Mouse (Mus musculus): ENCODE results near the gene Hoxb9.

Hoxb9 gene

DNA sequence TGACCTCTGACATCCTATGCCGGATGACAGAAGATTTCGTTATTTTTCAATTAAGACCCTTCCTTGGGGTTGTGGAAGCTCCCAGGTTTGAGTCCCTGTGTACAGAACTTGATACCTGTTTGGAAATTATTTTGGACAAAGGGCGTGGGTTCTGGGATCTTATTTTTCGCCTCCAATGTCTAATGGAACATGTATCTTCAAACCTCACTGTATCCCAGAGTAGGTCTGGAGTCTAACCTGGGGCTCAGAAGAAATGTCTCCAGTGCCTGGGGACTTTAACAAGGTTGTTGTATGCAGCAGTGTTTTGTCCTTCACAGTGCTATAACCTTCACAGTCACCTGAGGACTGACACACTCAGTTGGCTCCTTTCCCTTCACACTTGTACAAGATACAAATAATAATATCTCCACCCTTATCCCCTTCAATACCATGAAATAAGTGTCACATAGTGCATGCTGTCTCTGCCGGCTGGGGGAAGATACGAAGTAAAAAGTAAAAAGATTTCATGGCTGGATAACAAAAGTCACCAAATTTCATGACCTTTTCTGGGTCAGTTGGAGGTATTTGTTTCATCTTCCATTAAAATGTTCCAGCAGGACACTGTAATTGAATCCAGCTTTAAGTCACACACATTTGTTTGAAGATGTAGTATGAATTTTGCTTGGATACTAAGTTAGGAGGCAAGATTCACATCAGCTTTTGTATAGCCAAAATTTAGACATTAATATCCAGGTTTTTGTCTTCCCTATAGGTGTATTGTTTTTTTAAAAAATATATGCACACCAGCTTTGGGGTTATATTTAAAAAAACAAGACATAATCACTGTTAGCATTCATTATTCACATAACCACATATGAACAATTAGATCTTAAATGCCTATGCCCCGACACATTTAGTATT lies 4.0 kb upstream of the Hoxb9 start:
- in situ Hi-C loops (cut with MseI, MboI) = no loop called here

DNA sequence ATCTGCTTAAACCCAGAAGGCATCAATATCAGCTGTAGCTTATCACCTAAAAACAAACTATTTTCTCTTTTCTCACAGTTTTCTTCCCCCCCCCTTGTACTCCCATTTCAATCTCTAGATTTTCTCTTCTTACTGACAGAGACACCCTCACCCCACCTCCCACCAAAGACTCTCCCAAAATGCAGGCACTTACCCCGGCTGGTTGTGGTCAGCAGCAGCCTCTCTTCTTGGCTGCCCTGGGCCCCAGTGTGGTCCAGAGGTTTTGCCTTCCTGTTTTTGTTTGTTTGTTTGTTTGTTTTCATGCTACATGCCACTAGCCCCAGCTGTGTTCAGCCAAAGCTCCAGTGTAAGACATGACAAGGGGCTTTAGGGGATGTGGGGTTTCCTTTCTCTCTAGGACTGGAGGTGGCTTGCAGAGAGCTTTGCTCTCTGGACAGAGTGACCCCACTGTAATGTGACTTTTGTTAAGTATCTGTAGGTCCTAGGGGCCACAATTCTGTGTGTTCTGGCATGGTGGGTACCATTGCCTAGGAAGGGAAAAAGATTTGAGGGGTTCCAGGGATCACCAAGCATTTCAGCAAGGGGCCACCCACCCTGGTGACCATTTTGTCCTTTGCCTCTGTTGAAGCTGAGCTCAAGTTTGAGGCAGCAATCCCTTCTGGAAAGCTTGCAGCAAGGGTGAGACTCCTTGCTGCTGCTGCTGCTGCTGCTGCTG lies 3.1 kb upstream of the Hoxb9 start:
- in situ Hi-C loops (cut with MseI, MboI) = no loop called here

DNA sequence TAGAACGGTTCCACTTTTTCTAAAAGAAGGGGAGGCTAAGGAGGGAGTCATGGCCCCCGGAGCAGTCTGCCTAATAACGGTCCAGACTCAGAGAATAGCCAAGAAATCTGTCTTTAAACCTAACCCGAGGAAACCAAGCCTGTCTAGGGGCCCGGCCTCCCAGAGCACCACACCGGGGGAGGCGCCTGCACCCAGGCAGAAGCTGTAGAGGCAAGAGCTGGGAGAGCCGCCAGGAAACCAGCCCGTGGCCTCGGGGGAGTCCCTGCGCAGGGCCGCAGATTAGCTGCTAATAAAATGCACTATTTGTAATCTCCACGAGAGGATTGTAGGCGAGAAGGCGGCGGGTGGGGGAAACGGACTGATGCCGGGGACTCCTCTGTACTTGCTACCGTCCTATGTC lies 1.4 kb upstream of the Hoxb9 start:
- in situ Hi-C loops (cut with MseI, MboI) = no loop called here

DNA sequence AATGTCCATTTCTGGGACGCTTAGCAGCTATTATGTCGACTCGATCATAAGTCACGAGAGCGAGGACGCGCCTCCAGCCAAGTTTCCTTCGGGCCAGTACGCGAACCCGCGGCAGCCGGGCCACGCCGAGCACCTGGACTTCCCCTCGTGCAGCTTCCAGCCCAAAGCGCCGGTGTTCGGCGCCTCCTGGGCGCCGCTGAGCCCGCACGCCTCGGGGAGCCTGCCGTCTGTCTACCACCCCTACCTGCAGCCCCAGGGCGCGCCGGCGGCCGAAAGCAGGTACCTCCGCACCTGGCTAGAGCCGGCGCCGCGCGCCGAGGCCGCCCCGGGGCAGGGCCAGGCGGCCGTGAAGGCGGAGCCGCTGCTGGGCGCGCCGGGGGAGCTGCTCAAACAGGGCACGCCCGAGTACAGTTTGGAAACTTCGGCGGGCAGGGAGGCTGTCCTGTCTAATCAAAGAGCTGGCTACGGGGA lies 319 bp downstream of the Hoxb9 start:
- in situ Hi-C loops (cut with MseI, MboI) = no loop called here

DNA sequence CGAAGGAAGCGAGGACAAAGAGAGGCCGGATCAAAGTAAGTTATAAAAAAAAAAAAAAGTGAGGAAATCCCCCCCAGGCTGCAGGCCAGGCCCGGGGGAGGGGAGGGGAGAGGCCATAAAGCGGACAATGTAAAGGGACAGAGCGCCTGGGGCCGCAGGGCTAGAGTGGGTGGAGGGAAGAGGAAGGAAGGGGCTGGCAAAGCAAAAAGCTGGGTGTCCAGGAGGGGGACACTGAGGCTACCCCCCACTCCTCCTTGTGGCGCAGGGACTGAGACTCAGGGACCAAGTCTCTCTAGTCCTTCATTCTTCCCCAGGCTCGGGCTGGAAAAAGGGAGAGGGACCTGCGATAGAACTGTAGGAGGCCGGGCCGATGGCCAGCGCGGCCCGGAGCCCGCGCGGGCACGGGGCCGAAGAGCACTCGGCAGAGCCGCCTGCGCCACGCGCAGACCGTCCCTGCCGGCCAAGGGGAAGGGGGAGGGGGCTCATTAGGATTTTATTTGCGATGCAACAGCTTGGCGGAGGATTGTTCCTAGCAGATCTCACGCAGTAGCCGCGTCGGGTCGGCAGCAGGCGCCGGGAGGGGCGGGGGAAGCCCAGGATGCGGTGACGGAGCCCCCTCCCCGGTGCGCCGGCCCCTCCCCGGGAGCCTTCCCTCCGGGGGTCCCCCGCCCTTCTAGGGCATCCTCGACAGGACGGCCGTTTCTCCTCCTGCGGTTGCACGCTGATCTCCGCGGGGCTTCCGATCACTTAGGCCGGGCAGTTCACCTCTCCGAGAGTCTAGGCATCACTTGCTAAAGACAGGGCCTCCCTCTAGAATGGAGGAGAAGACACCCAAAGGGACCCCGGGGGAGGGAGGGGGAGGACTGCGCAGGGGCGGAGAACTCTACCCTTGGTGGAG lies 1.0 kb downstream of the Hoxb9 start:
- in situ Hi-C loops (cut with MseI, MboI) = no loop called here

DNA sequence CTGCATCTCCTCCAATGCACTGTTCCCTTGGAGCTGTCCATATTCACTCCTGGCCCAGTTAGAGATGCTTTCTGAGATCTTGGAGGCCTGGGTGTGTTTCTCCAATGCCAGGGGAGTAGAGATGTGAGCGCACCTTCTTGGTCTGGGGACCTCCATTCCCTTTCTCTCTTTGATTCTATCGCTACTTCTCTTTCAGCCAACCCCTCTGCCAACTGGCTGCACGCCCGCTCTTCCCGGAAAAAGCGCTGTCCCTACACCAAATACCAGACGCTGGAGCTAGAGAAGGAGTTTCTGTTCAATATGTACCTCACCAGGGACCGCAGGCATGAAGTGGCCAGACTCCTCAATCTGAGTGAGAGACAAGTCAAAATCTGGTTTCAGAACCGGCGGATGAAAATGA lies 3.2 kb downstream of the Hoxb9 start:
- in situ Hi-C loops (cut with MseI, MboI) = no loop called here

DNA sequence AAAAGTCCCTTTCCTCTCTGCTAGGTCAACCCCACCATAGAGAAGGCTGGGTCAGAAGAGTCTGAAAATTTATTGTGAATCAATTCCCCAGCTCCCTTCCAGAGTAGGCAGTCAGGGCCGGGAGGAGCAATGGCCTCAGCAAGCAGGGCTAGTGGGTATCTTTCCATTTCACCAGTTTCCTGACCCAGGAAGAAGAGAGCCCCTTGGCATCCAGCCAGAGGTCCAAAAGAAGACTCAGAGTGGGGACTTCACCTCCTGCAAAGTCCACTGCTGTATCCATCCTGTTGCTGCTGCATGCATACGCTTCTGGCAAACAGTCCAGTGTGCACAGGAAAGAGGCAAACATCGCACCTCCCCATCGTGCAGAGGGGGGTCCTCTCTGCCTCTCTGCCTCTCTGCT lies 4.6 kb downstream of the Hoxb9 start:
- in situ Hi-C loops (cut with MseI, MboI) = no loop called here

DNA sequence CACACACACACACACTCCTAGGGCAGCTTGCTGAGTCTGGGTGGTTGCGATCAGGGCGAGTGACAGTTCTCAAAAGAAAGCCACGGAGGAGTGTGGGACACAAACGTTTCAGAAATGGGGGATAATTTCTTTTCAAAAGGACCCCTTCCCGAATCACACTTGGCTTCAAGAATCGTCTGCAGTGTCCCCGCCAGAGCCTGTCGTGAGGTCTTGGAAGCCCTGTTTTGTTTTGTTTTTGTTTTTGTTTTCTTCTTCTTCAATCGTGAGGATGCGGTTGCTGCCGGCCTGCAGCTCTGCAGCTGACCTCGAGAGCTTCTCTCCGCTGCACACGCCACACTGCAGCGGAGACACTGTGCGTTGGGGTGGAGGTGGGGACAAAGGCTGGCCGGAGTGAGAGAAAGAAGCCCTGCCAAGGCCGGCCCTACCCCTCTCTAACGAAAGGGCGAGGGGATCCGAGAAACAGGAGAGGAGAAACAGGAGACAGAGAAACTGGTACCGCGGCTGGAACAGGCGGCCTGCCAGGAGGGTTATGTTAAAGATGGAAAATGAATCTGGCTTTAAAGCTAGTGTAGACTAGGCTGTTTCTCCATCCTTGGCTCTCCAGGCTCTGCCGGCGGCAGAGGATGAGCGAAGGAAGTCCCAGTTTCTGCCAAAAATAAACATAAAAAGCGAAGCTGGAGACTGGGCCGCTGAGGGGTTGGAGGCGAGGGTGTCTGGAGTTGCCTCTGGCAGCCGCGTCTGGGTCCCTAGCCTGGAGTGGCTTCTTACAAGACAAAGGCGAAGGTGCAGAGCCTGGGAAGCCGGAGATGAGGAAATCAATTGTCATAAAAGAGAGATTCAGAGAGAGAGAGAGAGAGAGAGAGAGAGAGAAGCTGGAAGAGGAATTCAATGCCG lies 6.1 kb downstream of the Hoxb9 start:
- in situ Hi-C loops (cut with MseI, MboI) = no loop called here

DNA sequence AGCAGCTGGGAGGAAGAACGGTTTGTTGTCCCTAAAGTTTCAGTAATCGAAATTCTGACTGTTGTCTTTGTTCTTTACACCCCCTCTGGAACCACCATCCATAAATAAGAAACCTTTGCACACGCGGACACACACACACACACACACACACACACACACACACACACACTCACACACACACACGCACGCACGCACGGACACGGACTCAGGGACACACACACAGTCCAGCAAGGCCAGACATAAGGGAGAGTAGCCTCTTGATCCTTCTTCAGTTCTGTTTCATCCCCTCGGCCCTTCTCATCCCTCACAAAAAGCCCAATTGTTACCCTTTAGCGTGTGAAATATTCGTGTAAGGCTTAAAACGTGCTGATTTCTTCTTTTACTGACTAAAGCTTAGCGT lies 7.1 kb downstream of the Hoxb9 start:
- in situ Hi-C loops (cut with MseI, MboI) = no loop called here

DNA sequence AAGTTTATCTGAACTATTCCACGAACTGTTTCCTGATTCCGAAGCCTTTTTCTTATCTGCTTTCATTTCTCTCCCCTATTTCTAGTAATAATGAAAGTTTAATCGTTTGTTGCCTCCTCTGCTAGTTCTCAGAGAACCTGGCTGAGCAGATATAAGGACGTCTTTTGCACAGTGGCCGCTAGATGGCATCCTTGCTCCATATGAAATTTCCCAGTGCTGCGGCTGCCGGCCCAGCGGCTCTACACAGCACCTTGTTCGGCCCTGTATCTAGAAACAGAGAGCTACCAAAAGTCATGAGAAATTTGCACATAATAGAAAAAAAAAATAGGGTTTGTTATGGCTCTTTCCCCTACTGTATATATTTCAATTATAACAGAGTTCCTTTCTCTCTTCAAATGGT lies 7.5 kb downstream of the Hoxb9 start:
- in situ Hi-C loops (cut with MseI, MboI) = no loop called here

DNA sequence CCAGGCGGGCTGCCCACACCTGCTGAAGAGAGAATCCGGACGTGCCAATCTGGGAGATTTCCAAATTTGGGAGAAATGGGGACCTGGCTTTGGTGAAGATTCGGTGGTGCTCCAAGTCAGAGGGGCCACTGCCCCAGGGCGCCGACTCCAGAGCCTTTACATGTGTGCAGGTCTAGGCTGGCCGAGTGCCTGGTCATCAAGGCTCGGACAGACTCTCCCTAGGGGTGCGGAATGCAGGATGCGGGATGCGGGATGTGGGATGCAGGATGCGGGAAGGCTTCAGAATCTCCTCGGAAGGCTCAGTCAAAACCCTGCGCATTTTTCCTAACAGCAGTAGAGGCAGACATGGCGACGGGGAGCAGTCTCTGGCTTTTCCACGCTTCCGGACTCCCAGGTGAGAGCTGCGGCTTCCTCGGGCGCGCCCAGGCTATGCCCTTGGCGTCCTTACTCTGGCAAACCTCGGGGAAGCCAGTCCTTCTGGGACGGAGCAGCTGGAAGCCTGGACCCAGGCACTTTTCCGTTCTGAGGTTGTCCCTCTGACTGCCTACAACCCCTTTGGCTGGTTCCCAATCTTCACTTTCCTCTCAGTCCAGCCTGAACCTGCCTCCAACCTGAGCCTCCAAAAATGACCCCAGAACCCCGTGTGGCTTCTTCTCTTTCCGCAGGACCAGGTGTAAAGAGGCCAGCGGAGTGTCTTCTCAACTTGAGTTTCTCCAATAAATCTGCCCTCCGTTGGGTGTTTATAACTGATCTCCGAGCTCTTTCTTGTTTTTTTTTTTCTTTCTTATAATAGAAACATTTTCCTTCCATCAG lies 8.4 kb downstream of the Hoxb9 start:
- in situ Hi-C loops (cut with MseI, MboI) = no loop called here

DNA sequence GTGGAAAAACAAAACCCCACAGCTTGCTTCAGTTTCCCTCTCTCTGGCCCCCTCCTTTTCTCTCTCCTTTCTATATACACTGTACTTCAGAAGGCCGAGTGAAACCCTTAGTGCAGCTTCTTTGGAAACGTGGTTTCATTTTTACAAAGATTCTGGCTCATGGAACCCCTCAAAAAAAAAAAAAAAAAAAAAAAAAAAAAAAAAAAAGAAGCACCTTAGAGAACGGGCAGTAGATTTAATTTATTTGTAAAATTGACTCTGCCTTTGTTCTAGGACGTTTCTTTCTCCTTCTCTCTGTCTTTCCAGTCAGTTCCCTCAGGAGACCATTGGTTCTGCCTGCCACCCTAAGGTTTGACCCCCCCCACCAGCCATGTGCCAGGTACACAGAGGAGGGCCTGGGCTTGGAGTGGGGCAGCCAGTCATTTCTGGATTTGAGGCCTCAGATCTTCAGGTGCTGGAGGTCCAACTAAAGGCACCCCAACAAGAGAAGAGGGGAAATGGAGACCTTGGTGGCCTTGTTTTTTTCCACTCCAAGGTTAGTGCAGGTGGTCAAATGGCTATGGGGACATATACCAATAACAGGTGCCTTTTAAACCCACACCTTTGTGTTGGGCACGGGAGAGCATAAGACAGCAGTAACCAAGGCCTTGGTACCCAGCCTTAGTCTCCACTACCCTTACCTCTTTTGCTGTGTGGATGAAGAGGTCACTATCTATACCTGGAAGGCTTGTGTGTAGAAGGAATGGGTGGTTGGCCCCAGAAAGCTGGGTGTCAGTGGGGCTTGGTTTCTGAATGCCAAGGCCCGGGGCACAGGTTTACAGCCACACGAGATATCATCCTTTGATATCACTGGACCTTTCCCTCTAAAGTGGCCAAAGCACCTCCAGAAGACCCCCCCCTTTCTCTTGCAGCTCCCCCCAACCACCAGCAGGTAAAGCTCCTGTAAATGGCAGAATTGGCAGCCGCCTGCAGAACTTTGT lies 9.4 kb downstream of the Hoxb9 start:
- in situ Hi-C loops (cut with MseI, MboI) = no loop called here

DNA sequence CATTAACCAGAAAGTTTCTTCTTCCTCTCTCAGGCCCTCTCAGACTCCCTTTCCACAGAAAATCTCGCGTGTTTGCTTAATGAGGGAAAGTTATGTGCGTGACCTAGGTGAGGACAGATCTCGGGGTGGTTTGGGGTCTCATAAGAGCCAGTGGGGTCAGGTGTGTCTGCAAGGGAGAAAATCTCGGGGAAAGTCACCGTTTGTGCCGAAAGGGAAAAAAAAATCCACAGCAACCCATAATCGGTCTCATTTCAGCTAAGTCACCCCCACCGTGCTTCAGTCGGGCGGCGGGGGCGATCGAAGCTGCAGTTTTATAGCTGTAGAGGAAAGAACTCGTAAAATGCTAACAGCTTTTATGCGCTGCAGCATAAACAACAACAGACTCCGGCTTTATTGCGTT lies 10.1 kb downstream of the Hoxb9 start:
- in situ Hi-C loops (cut with MseI, MboI) = no loop called here

DNA sequence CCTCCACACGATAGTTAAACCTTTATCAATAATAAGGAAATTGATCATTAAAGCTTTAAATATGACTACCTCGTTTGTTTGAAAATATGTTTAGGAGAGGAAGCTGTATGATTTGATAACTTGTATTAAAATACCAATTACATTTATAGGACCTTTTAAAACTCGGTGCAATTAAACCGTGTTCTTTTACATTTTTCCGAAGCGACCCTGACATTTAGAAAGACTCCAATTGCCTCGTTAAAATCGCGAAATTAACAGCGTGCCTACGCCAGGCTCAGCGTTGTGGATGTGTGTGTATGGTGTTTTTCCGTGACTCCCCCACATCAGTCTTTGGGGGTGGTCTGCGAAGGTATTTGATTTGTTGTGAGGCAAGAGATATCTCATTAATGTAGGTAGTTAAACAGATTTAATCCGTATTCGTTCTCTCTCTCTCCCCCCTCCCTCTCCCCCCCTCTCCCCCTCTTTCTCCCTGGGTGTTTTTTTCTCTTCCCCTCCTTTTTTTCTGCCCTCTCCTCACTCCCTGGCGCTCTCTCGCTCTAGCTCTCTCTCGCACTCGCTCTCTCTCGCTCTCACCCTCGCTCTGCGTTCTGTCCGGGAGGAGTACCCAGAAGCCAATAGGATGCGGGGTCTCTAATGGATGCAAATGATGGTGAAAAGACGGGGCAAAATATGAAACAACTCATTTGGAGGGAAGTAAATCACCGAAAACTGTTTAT lies 10.8 kb downstream of the Hoxb9 start, which contains the start of gene Hoxb8:
Hoxb8 (plus strand) TSS at position 51 of the 716 bp plus-strand sequence.
- in situ Hi-C loops (cut with MseI, MboI) = no loop called here

DNA sequence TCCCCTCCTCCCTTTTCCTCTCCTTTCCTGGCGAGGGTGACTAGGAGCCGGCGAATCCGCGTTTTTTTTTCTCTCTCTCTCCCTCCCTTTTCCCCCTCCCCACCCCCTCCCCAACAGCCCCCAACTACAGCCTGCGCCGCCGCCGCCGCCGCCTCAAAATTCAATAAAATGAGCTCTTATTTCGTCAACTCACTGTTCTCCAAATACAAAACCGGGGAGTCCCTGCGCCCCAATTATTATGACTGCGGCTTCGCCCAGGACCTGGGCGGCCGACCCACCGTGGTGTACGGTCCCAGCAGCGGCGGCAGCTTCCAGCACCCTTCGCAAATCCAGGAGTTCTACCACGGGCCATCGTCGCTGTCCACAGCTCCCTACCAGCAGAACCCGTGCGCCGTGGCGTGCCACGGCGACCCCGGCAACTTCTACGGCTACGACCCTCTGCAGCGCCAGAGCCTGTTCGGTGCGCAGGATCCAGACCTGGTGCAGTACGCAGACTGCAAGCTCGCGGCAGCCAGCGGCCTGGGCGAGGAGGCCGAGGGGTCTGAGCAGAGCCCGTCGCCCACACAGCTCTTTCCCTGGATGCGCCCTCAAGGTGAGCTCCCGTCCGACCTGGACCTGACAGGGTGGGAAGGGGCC lies 11.7 kb downstream of the Hoxb9 start:
- in situ Hi-C loops (cut with MseI, MboI) = no loop called here

DNA sequence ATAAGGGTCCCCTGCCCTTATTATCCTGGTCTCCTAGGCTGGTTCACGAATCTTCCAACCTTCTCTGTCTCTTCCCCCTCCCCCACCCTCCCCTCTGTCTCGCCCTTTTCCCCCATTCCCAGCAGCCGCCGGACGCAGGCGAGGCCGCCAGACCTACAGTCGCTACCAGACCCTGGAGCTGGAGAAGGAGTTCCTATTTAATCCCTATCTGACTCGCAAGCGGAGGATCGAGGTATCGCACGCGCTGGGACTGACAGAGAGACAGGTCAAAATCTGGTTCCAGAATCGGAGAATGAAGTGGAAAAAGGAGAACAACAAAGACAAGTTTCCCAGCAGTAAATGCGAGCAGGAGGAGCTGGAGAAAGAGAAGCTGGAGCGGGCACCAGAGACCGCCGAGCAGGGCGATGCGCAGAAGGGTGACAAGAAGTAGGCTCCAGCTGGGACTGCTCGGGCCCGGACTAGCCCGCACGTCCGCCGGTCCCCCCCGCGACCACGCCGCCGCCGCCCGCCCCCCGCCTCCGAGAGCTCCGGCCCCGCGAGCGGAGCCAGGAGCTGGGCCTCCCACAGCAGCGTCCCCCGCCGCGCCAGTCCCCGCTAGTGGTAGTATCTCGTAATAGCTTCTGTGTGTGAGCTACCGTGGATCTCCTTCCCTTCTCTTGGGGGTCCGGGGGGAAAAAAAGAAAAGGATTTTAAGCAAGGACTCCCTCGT lies 12.9 kb downstream of the Hoxb9 start:
- in situ Hi-C loops (cut with MseI, MboI) = no loop called here

All from mouse trophoblast stem cell (cell line).